Mouse (Mus musculus) brain, adult 10 weeks (tissue): Measurements from ENCODE around the gene Dph1. TPM values are rescaled to one million over a fixed set of nuclear protein-coding genes. Genes with fewer than 3 reads are reported as not detected.

Source experiments
- polyA plus RNA-seq: library from polyadenylated mRNA; stranded (reverse); fragments of 350-450 nt; fragmentation: Illumina TruSeq; extraction: RNeasy Lipid Tissue Mini Kit (QIAGEN cat#74804); gene quantifications from one replicate; pipeline ENCODE4 v1.2.3, GENCODE M21; 2015; ENCODE audit warnings: low read depth, low replicate concordance

The Dph1 gene
- polyA plus RNA-seq = 16.6 TPM

GRCm38 (mm10) chr11:75190905-75191441 lies at the start of gene Dph1:
TSS of gene Dph1 (minus strand) at chr11:75191241.

GRCm38 (mm10) chr11:75193256-75194071 lies 2.4 kb upstream of the Dph1 start, which contains the start of gene Rtn4rl1:
TSS of gene Rtn4rl1 (plus strand) at chr11:75193783.

GRCm38 (mm10) chr11:75178672-75179208 lies 12.3 kb downstream of the Dph1 start, which contains the start of gene Ovca2:
TSS of gene Ovca2 (minus strand) at chr11:75178835.

GRCm38 (mm10) chr11:75169405-75170080 lies 21.5 kb downstream of the Dph1 start, which contains the start of gene Hic1:
TSS of gene Hic1 (minus strand) at chr11:75169519.

Other genes with a start within 250 kb of the Dph1 start
- gene Hic1, start 21.7 kb downstream of the Dph1 start, polyA plus RNA-seq = 1.7 TPM
- 13.2 TPM for gene Ovca2, start 12.4 kb downstream of the Dph1 start, polyA plus RNA-seq
- 38.6 TPM for gene Rtn4rl1, start 2.5 kb upstream of the Dph1 start, polyA plus RNA-seq
- 56.3 TPM for gene Rpa1, start 157.1 kb upstream of the Dph1 start, polyA plus RNA-seq
- gene Smyd4, start 157.2 kb upstream of the Dph1 start, polyA plus RNA-seq = 8.3 TPM
- gene Serpinf1, start 231.5 kb upstream of the Dph1 start, polyA plus RNA-seq = 18.2 TPM
- gene Serpinf2, start 248.3 kb upstream of the Dph1 start, polyA plus RNA-seq = 0.34 TPM